Mouse (Mus musculus) myocyte (in vitro differentiated cells): ENCODE data around the gene Pam.

Experiments used
- CEBPB ChIP-seq: IDR thresholded peaks from 2 replicates; pipeline ENCODE4 v1.6.1; 2011; ENCODE audit warnings: mild to moderate bottlenecking, moderate library complexity; ENCODE audit not compliant: poor library complexity, insufficient read depth, severe bottlenecking
- E2F4 ChIP-seq: IDR thresholded peaks from one replicate; pipeline ENCODE4 v1.6.1; 2011; ENCODE audit warnings: mild to moderate bottlenecking, control low read depth, moderate library complexity; ENCODE audit not compliant: insufficient read depth
- MAX ChIP-seq: IDR thresholded peaks from one replicate; pipeline ENCODE4 v1.6.1; 2011; ENCODE audit warnings: low read depth, mild to moderate bottlenecking, control low read depth
- MYOD1 ChIP-seq, 3 experiments: IDR thresholded peaks; one replicate each; pipeline ENCODE4 v1.6.1; 2011; ENCODE audit warnings: control low read depth in 2 of 3, low read depth in 2 of 3, mild to moderate bottlenecking in 2 of 3, moderate library complexity in 1 of 3; ENCODE audit not compliant: insufficient read length in 2 of 3, control insufficient read depth in 1 of 3
- MYOG ChIP-seq, 3 experiments: IDR thresholded peaks; one replicate each; pipeline ENCODE4 v1.6.1; 2011; ENCODE audit warnings: control low read depth in 2 of 3, low read depth in 2 of 3, mild to moderate bottlenecking in 2 of 3; ENCODE audit not compliant: insufficient read length in 2 of 3, control insufficient read depth in 1 of 3, insufficient read depth in 1 of 3
- POLR2A ChIP-seq: IDR thresholded peaks from one replicate; pipeline ENCODE4 v1.6.1; 2011; ENCODE audit warnings: low read depth, mild to moderate bottlenecking, control low read depth, moderate library complexity; ENCODE audit not compliant: insufficient read length
- POLR2AphosphoS2 ChIP-seq: IDR thresholded peaks from one replicate; pipeline ENCODE4 v1.6.1; 2011; ENCODE audit warnings: low read depth, control low read depth; ENCODE audit not compliant: insufficient read length
- REST ChIP-seq: IDR thresholded peaks from one replicate; pipeline ENCODE4 v1.6.1; 2011; ENCODE audit warnings: mild to moderate bottlenecking, control low read depth, moderate library complexity; ENCODE audit not compliant: insufficient read depth, insufficient read length
- SRF ChIP-seq: IDR thresholded peaks from one replicate; pipeline ENCODE4 v1.6.1; 2011; ENCODE audit warnings: low read depth; ENCODE audit not compliant: control insufficient read depth, insufficient read length
- TCF12 ChIP-seq: IDR thresholded peaks from one replicate; pipeline ENCODE4 v1.6.1; 2011; ENCODE audit warnings: mild to moderate bottlenecking, control low read depth; ENCODE audit not compliant: poor library complexity, insufficient read depth, severe bottlenecking
- USF1 ChIP-seq: IDR thresholded peaks from one replicate; pipeline ENCODE4 v1.6.1; 2011; ENCODE audit warnings: low read depth, mild to moderate bottlenecking, control low read depth, moderate library complexity

DNA sequence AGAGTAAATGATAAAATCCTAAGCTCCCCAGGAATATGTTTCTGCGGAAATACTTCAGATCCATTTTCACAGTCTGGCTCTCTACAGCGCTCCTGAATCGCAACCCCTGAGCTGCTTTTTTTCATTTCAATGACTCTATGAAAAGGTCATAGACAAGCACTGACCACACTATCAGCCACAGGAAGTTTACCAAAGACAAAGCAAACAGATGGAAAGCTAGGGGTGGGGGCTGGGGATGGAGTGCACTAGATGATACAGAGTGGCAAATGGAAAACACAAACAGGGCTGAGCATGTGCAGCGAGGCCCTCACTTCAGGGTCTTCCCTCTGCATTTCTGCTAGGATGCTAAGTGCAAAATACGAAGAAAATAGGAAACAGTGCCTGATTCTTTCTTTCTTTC, 273.2 kb downstream of the Pam start:
- no peak for TF ChIP-seq USF1
- TF ChIP-seq POLR2A, result no peak
- TF ChIP-seq E2F4, result no peak
- TF ChIP-seq POLR2AphosphoS2, result no peak
- no peak for TF ChIP-seq MAX
- TF ChIP-seq CEBPB, result no peak
- TF ChIP-seq MYOD1 (IDR thresholded peaks at IDR 0.05; ENCODE audit: control insufficient read depth in 1 of 3, insufficient read length in 2 of 3, low read depth in 2 of 3), result no peak
- no peak for TF ChIP-seq MYOG (IDR thresholded peaks at IDR 0.05; ENCODE audit: control insufficient read depth in 1 of 3, insufficient read depth in 1 of 3, insufficient read length in 2 of 3, low read depth in 2 of 3)
- no peak for TF ChIP-seq REST
- TF ChIP-seq TCF12, result no peak
- no peak for TF ChIP-seq SRF
